Mouse (Mus musculus) mammary gland, adult 2 months (tissue): Measurements from ENCODE around the gene Rps23. TPM values are rescaled to one million over a fixed set of nuclear protein-coding genes. Genes with fewer than 3 reads are reported as not detected.

Source experiments
- polyA plus RNA-seq: library from polyadenylated mRNA; depleted of rRNA; stranded (reverse); fragments of >200 nt; gene quantifications from 2 replicates; pipeline ENCODE4 v1.2.3, GENCODE M21; 2012; ENCODE audit warnings: low replicate concordance; rRNA removed

The Rps23 gene
- polyA plus RNA-seq: 145 and 156 TPM in 2 replicates

DNA sequence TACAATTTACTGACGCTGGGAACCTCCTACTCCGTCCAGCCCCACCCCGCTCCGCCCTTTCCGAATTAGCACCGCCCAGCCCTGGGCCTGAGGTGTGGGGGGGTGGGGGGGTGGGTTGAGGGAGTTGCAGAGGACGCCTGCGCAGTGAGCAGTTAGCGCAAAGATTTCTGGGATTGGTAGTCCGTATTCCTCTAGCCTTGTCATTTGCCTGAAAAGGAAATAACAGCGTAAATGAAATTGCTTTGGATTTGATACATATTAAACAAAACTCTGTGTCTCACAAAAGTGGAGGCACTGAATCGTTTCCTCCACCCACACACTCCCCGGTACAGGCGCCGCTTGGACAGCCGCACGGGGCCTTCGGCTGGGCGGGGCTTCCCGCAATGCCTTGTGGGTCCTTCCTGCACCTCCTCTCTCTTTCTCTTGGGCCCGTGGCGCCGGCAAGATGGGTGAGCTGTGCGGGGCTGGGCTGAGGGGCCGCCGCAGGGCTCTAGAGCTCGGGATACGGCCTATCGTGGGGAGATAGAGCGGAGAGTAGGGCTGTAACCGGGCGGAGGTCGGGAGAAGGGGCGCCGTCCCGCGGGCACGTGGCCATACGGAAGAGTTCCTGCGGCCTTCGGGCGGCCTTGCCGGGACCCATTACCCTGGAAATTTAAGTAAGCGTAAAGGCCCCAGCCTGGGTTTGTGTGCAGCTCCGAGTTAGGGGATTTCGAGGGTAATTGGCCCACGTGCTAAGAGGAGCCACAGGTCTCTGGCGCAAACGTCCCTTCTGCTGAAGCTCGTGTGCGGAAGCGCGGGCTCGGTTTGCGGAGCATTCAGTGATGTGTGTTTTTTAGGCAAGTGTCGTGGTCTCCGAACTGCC is at the start of gene Rps23:
Gene Rps23 (plus strand): TSS at position 208 of the 862 bp plus-strand sequence.

DNA sequence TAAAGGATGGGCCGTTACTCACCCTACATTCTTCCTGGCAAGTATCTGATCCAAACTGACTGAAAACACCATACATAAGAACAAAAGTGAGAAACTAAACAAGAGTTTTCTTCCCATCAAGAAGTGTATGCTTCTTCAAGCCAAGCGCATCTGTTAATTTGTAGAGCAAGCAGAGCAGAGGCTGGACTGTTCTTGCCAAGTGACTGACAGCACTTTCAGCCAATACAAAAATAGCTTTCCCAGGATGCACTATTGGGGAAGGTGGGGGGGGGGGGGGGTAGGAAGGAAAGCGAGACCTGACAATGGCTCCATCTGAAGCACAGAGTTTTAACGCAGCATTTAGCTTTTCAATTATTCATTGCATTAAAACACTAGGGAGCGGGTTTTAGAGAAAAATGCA is 17.6 kb upstream of the Rps23 start, which contains the start of gene Atp6ap1l:
Gene Atp6ap1l (minus strand): TSS at position 180 of the 400 bp plus-strand sequence.

Other genes with a start within 250 kb of the Rps23 start
- gene Atp6ap1l, start 17.6 kb upstream of the Rps23 start, polyA plus RNA-seq: 0.14 TPM in 1 of 2 replicates, not detected in the other